Mouse (Mus musculus): ENCODE results near the gene Syt16. TPM values are rescaled to one million over a fixed set of nuclear protein-coding genes. Genes with fewer than 3 reads are reported as not detected.

The Syt16 gene
- polyA plus RNA-seq, 1 experiment: not detected

DNA sequence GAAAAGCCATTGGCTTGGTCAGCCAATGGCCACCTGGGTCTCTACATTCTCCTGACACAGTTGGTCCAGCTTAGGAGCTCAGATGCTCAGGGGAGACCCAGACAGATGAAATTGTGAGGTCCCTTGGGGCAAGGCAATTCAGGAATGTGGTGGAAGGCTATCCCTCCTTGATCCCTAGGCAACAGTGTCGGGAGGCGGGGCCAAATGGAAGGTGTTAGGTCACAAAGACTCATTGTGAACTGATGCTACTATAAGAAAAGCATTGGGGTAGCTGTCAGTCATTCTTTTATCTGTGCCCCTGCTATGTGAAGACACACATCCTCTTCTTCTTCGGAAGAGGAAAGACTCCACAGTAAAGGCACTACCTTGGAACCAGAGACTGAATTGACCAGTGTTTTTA, 315.1 kb downstream of the Syt16 start:
- Histone ChIP-seq H3K4me3 (ENCODE audit: insufficient read depth, low read length) (no peak overlapping the region), H3K27ac (ENCODE audit: insufficient read depth, low read length) (no peak overlapping the region), H3K4me1 (ENCODE audit: control insufficient read depth, insufficient read depth, low read length) (no peaks in the 10 kb centered on the region)
- no peak for TF ChIP-seq CTCF (IDR thresholded peaks at IDR 0.05; ENCODE audit: borderline replicate concordance, insufficient read depth, low read length)
- no peak for TF ChIP-seq POLR2A (IDR thresholded peaks at IDR 0.05; ENCODE audit: low read depth, low read length)

DNA sequence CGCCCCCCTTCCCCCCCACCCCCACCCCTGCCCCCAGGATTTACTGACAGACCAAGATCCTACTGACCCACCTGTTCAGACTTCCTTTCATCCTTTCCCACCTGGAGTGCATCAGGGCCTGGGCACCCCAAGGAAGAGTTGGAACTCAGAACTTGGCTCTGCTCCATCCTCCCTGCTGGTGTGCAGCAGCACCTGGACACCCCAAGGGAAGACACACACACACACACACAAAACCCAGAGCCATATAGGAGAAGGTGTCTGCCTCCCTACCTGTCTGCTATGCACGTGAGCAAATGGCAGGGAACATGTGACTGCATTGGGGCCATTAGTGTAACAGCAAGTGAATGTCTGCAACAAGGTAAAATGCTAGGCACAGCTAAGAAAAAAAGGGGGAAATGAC, 317.8 kb downstream of the Syt16 start:
- no peak overlapping the region for H3K27ac ChIP-seq (ENCODE audit: insufficient read depth, low read length)
- no peak for TF ChIP-seq CTCF (IDR thresholded peaks at IDR 0.05; ENCODE audit: borderline replicate concordance, insufficient read depth, low read length)
- TF ChIP-seq POLR2A (IDR thresholded peaks at IDR 0.05; ENCODE audit: low read depth, low read length): no peak
- no peaks in the 10 kb centered on the region for H3K4me1 ChIP-seq (ENCODE audit: control insufficient read depth, insufficient read depth, low read length)
- H3K4me3 ChIP-seq (ENCODE audit: insufficient read depth, low read length): no peak overlapping the region

DNA sequence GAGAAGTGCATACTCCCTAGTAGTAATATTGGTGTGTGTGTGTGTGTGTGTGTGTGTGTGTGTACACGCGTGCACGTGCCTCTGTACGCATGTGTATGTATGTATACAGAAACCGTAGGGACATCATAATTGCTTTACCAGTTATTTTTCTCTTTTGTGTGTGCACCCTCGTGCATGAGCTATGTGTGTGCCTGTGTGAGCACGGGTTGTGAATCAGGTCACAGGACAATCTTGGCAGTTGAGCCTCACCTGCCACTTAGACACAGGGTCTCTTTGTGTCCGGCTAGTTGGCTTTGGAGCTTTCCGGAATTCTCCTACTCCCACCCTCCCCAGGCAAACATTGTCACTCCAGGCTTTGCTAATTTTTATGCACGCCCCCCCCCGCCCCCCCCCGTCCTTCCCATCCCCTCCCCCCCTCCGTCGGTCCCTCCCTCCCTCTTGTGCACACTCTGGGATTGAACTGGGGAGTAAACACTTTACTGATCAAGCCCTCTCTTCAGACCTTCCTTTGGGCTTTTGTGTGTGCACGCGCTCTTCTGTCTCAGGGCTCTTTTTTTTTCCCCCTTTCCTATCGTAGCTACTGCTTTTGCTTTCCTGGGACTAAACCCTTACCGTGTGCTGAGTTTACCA, 319.0 kb downstream of the Syt16 start, which contains the start of gene Gm11042:
TSS of gene Gm11042 (minus strand) at position 51 of the 630 bp plus-strand sequence.
- TF ChIP-seq CTCF (IDR thresholded peaks at IDR 0.05; ENCODE audit: borderline replicate concordance, insufficient read depth, low read length) (no peak), POLR2A (IDR thresholded peaks at IDR 0.05; ENCODE audit: low read depth, low read length) (no peak)
- Histone ChIP-seq H3K4me1 (ENCODE audit: control insufficient read depth, insufficient read depth, low read length) (no peaks in the 10 kb centered on the region), H3K4me3 (ENCODE audit: insufficient read depth, low read length) (peak within 1 kb of the TSS; percentile 53), H3K27ac (ENCODE audit: insufficient read depth, low read length) (no peak within 1 kb of the TSS)

DNA sequence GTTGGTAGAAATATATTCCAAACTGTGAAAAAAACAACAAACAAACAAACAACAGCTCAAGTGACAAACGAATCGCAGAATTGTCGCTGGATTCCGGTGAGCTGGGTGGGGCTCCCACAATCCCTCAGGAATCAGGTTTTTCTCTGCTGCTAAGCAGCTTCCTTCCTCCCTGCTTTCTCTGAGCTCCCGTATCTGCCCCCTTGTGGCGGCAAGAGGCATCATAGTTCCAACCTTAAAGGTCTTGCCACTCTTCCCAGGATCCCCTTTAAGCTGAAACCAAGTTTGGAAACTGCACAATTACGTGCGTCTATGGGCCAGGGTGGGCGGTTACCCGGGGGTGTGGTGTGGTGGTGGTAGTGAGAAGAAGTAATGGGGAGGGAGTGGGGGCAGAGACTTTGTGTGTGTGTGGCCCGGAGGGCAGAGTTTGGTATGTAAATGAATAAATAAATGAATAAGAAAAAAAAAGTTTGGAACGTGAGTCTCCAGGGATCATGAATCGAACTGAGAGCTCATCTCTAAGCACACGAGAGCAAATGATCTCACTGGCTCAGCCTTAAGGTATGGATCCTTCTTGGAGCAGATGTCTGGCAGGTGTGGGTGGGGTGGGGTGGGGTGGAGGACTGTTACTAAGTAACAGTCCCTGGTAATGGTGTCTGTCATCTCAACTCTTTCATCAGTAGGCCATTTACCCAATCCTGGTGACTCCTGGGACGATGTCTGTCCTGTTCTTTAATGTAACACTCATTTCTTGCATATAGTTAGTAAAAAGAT, 319.7 kb downstream of the Syt16 start:
- H3K4me1 ChIP-seq (ENCODE audit: control insufficient read depth, insufficient read depth, low read length): no peaks in the 10 kb centered on the region
- H3K27ac ChIP-seq (ENCODE audit: insufficient read depth, low read length): no peak overlapping the region
- peak overlapping the region; percentile 53 for H3K4me3 ChIP-seq (ENCODE audit: insufficient read depth, low read length)
- TF ChIP-seq POLR2A (IDR thresholded peaks at IDR 0.05; ENCODE audit: low read depth, low read length) (peak; percentile 57), CTCF (IDR thresholded peaks at IDR 0.05; ENCODE audit: borderline replicate concordance, insufficient read depth, low read length) (peak; percentile 40; the same call in 1 of the 2 replicates)

DNA sequence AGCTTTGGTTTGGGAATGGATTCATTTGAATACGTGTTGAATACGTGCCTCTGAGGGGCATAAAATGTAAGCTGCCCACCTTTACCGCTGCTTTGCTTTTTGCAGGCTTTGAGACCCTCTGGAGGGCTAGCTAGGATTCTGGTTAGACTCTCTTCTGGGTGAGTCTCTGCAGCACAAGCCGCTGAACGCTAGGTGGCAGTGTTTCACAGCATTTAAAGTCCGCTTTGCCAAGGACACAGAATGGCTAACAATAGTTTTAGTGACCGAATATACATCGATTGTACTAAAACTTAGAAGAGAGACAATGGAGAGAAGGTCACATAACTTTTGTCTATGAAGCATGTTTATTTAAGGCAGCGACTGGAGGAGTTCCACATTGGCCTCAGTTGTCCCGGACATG, 322.9 kb downstream of the Syt16 start:
- Histone ChIP-seq H3K27ac (ENCODE audit: insufficient read depth, low read length) (no peak overlapping the region), H3K4me1 (ENCODE audit: control insufficient read depth, insufficient read depth, low read length) (no peaks in the 10 kb centered on the region), H3K4me3 (ENCODE audit: insufficient read depth, low read length) (no peak overlapping the region)
- TF ChIP-seq POLR2A (IDR thresholded peaks at IDR 0.05; ENCODE audit: low read depth, low read length) (no peak), CTCF (IDR thresholded peaks at IDR 0.05; ENCODE audit: borderline replicate concordance, insufficient read depth, low read length) (peak; percentile 82; the same call in 1 of the 2 replicates)

DNA sequence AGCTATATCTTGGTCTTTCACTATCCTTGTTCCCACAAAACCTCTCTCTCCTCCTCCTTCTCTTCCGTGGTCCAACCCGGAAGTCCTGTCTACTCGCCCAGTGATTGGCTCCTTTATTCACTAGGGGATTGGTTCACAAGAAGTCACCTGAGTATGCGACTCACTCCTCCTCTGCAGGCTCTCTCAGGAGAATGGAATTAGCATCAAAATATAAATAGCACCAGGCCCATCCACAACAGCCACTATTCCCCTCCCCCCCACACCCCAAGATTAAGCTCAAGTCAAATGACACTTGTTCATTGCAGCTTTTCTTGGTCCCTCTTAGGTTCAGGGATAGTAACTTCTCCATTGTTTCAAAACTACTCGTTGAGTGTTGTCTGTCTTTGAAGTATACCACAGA, 324.5 kb downstream of the Syt16 start:
- Histone ChIP-seq H3K27ac (ENCODE audit: insufficient read depth, low read length) (no peak overlapping the region), H3K4me1 (ENCODE audit: control insufficient read depth, insufficient read depth, low read length) (no peaks in the 10 kb centered on the region), H3K4me3 (ENCODE audit: insufficient read depth, low read length) (no peak overlapping the region)
- TF ChIP-seq POLR2A (IDR thresholded peaks at IDR 0.05; ENCODE audit: low read depth, low read length) (no peak), CTCF (IDR thresholded peaks at IDR 0.05; ENCODE audit: borderline replicate concordance, insufficient read depth, low read length) (no peak)

Other genes starting within 250 kb of the Syt16 start
- gene Hif1a, start 96.3 kb upstream of the Syt16 start, polyA plus RNA-seq (2011; ENCODE audit: insufficient read length, low read depth, missing spikeins): 219 and 312 TPM in 2 replicates
- gene Gm49321, start 60.0 kb upstream of the Syt16 start, polyA plus RNA-seq (2011; ENCODE audit: insufficient read length, low read depth, missing spikeins): 14.7 and 15.7 TPM in 2 replicates
- gene Snapc1, start 33.2 kb upstream of the Syt16 start, polyA plus RNA-seq (2011; ENCODE audit: insufficient read length, low read depth, missing spikeins): 19.5 and 23.0 TPM in 2 replicates

Data from embryonic fibroblast, embryonic 13.5 days (primary cell).